Mouse (Mus musculus): Measurements from ENCODE around the gene Plcl1.

- no peak for TF ChIP-seq CTCF (IDR thresholded peaks at IDR 0.05; ENCODE audit: insufficient read depth, low read depth, low read length)
- no peak for TF ChIP-seq POLR2A (IDR thresholded peaks at IDR 0.05; ENCODE audit: insufficient read depth, low read depth, low read length)
These were observed 48.4 kb downstream of the Plcl1 start for GRCm38 (mm10) chr1:55454119-55454518.
